24 mouse cellular contexts compared by ENCODE assay signal in the genomic region with DNA sequence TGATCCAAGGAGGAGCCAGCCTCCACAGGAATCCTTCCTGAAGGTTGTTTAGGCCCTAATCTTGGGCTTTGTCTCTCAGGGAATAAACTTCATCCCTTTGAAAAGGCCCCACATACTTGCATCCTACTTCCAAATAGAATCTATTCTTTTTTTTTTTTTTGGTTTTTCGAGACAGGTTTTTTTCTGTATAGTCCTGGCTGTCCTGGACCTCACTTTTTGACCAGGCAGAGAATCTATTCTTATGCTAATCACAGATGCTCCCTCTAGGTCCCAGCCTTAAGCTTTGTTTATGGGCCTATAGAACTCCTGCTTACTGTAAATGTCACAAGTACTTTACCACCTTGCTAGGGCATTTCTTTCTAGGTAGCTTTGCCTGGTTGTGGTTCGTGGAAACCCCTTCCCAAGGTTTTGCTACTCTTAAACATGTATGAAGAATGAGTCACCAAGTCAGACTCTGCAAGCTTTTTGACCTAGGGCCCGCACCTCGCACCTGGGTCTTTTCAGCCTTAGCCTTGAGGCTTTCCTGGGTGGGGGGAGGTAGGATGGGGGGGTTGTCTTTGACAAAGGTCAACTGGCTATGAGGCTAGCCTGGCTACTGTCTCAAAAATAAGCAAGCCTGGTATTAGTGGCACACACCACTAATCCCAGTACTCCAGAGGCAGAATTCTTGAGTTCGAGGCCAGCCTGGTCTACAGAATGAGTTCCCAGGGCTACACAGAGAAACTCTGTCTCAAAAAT. TPM values are rescaled to one million over a fixed set of nuclear protein-coding genes. Genes with fewer than 3 reads are reported as not detected.
DNase-seq lines count a peak whose midpoint lies in the region; ATAC-seq and TF ChIP-seq lines count a peak whose summit lies in the region.
"Had no signal": no experiment of that assay in that cellular context is flagged by ENCODE, and none has a peak within 500 bp of the region (broad histone marks: within the 10 kb centered on the region; RNA-seq: fewer than 3 reads in every experiment).

No protein-coding gene starts in this region.

- 89% methylated on average over 5 of the region's 5 CpGs for WGBS in intestine, embryonic 15.5 days
- WGBS in midbrain, postnatal 0 days: 89% methylated on average over 5 of the region's 5 CpGs

- in situ Hi-C loops in ES-E14 (cut with MboI; ENCODE audit: low sequenced_read_pairs in 2 of 2, unreplicated experiment in 2 of 2): no loop called here

- H3K9me3 ChIP-seq in ES-Bruce4 (replicated peaks; ENCODE audit: control insufficient read depth, insufficient read depth, low read length, poor library complexity, severe bottlenecking): peaks cover 29% of the 10 kb centered on the region
- peaks cover 7% of the 10 kb centered on the region for H3K9me3 ChIP-seq in ES-E14 (ENCODE audit: control insufficient read depth, insufficient read depth, low read depth, low read length)
- H3K9me3 ChIP-seq in intestine, embryonic 15.5 days: no peaks in the 10 kb centered on the region
- H3K9me3 ChIP-seq in midbrain, postnatal 0 days (ENCODE audit: low read length): no peaks in the 10 kb centered on the region
- H3K9me3 ChIP-seq: embryonic facial prominence, embryonic 13.5 days; embryonic facial prominence, embryonic 15.5 days; forebrain, embryonic 10.5 days; forebrain, embryonic 12.5 days had no signal

- no peaks in the 10 kb centered on the region for H3K36me3 ChIP-seq in ES-Bruce4 (ENCODE audit: control insufficient read depth, insufficient read depth, low read length, poor library complexity, severe bottlenecking)
- H3K36me3 ChIP-seq in ES-E14 (ENCODE audit: control insufficient read depth, insufficient read depth, low read length, poor library complexity, severe bottlenecking): no peaks in the 10 kb centered on the region
- no peaks in the 10 kb centered on the region for H3K36me3 ChIP-seq in intestine, embryonic 15.5 days
- no peaks in the 10 kb centered on the region for H3K36me3 ChIP-seq in midbrain, postnatal 0 days (ENCODE audit: insufficient read depth, low read length)
- H3K36me3 ChIP-seq: embryonic facial prominence, embryonic 13.5 days; embryonic facial prominence, embryonic 15.5 days; forebrain, embryonic 10.5 days; forebrain, embryonic 12.5 days had no signal

- DNase-seq in ES-E14 (ENCODE audit: low read depth, low spot score) (no peak), ZHBTc4 (ENCODE audit: low read depth, low spot score) (peak; percentile 84)
- no peak for DNase-seq in left cerebral cortex, postnatal 4 days
- no peak for DNase-seq in midbrain, postnatal 0 days (ENCODE audit: low spot score)
- DNase-seq: adrenal gland, adult 2 months; adrenal gland, postnatal 10 days; adrenal gland, postnatal 25 days; B cell, adult 2 months; cerebellum, adult 11-12 months; cerebellum, adult 2 months; cerebellum, adult 9-10 months; cerebellum, postnatal 14 days; cerebellum, postnatal 36 days; embryo, embryonic 11 days had no signal

- TF ChIP-seq CTCF in ES-Bruce4 (IDR thresholded peaks at IDR 0.05; ENCODE audit: low read depth, low read length): no peak
- TF ChIP-seq CTCF in midbrain, postnatal 0 days (IDR thresholded peaks at IDR 0.05): no peak

- peak overlapping the region; percentile 99 for H3K27ac ChIP-seq in ES-Bruce4 (ENCODE audit: insufficient read depth, low read length)
- H3K27ac ChIP-seq in ES-E14 (ENCODE audit: insufficient read depth, low read depth, low read length, poor library complexity, severe bottlenecking): peak overlapping the region; percentile 92; the same call in 1 of the 2 replicates
- no peak overlapping the region for H3K27ac ChIP-seq in intestine, embryonic 15.5 days
- no peak overlapping the region for H3K27ac ChIP-seq in midbrain, postnatal 0 days (ENCODE audit: low read depth, low read length)
- H3K27ac ChIP-seq: embryonic facial prominence, embryonic 13.5 days; embryonic facial prominence, embryonic 15.5 days; forebrain, embryonic 10.5 days; forebrain, embryonic 12.5 days had no signal

- no peak for ATAC-seq in intestine, embryonic 15.5 days
- ATAC-seq in midbrain, postnatal 0 days (ENCODE audit: low FRiP score): no peak
- ATAC-seq: forebrain, embryonic 14.5 days; forebrain, embryonic 16.5 days had no signal

- H3K27me3 ChIP-seq in ES-Bruce4 (ENCODE audit: control insufficient read depth, insufficient read depth, low read length, poor library complexity, severe bottlenecking): no peaks in the 10 kb centered on the region
- no peaks in the 10 kb centered on the region for H3K27me3 ChIP-seq in intestine, embryonic 15.5 days (replicated peaks)
- no peaks in the 10 kb centered on the region for H3K27me3 ChIP-seq in midbrain, postnatal 0 days (ENCODE audit: insufficient read depth, low read length)
- H3K27me3 ChIP-seq: CH12.LX; embryonic facial prominence, embryonic 13.5 days; embryonic facial prominence, embryonic 15.5 days; forebrain, embryonic 12.5 days had no signal

- H3K4me3 ChIP-seq in ES-Bruce4 (ENCODE audit: low read depth, low read length) (no peak overlapping the region), ES-E14 (ENCODE audit: insufficient read depth in 1 of 2, low read depth in 1 of 2, low read length in 2 of 2, poor library complexity in 1 of 2, severe bottlenecking in 1 of 2) (no peak overlapping the region)
- H3K4me3 ChIP-seq in intestine, embryonic 15.5 days (replicated peaks): no peak overlapping the region
- H3K4me3 ChIP-seq in midbrain, postnatal 0 days (ENCODE audit: low read depth, low read length): no peak overlapping the region
- H3K4me3 ChIP-seq: embryonic facial prominence, embryonic 13.5 days; embryonic facial prominence, embryonic 15.5 days; erythroblast, embryonic 14.5 days; forebrain, embryonic 10.5 days; forebrain, embryonic 12.5 days had no signal

- H3K9ac ChIP-seq in ES-Bruce4 (ENCODE audit: low read depth, poor library complexity, severe bottlenecking) (no peak overlapping the region; the same call in 1 of the 2 replicates), ES-E14 (ENCODE audit: insufficient read depth, low read depth, low read length, poor library complexity, severe bottlenecking) (no peak overlapping the region)
- no peak overlapping the region for H3K9ac ChIP-seq in intestine, embryonic 15.5 days
- H3K9ac ChIP-seq in midbrain, postnatal 0 days (replicated peaks; ENCODE audit: low read length, poor library complexity, severe bottlenecking): no peak overlapping the region
- H3K9ac ChIP-seq: embryonic facial prominence, embryonic 13.5 days; embryonic facial prominence, embryonic 15.5 days; forebrain, embryonic 12.5 days had no signal

- TF ChIP-seq POLR2A in ES-Bruce4 (IDR thresholded peaks at IDR 0.05; ENCODE audit: insufficient read depth, low read length): no peak

- no peak overlapping the region for H3K4me2 ChIP-seq in intestine, embryonic 15.5 days (replicated peaks)
- no peak overlapping the region for H3K4me2 ChIP-seq in midbrain, postnatal 0 days (ENCODE audit: low read depth, low read length, poor library complexity, severe bottlenecking)
- H3K4me2 ChIP-seq: embryonic facial prominence, embryonic 13.5 days; embryonic facial prominence, embryonic 15.5 days; forebrain, embryonic 12.5 days had no signal

- TF ChIP-seq EP300 in ES-Bruce4 (IDR thresholded peaks at IDR 0.05; ENCODE audit: insufficient read depth, low read depth, low read length): peak; percentile 93

- intact Hi-C loops in left cerebral cortex, postnatal 4 days (cut with DNase I): no loop called here

- H3K4me1 ChIP-seq in ES-Bruce4 (ENCODE audit: control insufficient read depth, insufficient read depth, low read length) (peaks cover 8% of the 10 kb centered on the region), ES-E14 (ENCODE audit: control insufficient read depth in 2 of 2, insufficient read depth in 2 of 2, low read length in 2 of 2, poor library complexity in 1 of 2) (peaks cover 2 to 22% of the 10 kb centered on the region in 2 experiments; a peak in 3 of 4 replicates)
- H3K4me1 ChIP-seq in intestine, embryonic 15.5 days (replicated peaks): peaks cover 10% of the 10 kb centered on the region
- no peaks in the 10 kb centered on the region for H3K4me1 ChIP-seq in midbrain, postnatal 0 days (ENCODE audit: insufficient read depth, low read length)
- H3K4me1 ChIP-seq: forebrain, embryonic 12.5 days had no signal

TF ChIP-seq in ES-E14, 5 proteins besides CTCF, POLR2A, EP300 and RAD21:
- TF ChIP-seq CHD2 (IDR thresholded peaks at IDR 0.05; ENCODE audit: low read depth, low read length): 0 out of 2 replicates have a peak, but pooled peaks have one; percentile 16
- no peak for TF ChIP-seq ZC3H11A (IDR thresholded peaks at IDR 0.05; ENCODE audit: borderline replicate concordance, low read depth, low read length)
- TF ChIP-seq ZNF384 (IDR thresholded peaks at IDR 0.05; ENCODE audit: low read depth, low read length): peak; percentile 93
- no peak for TF ChIP-seq MAFK (IDR thresholded peaks at IDR 0.05; ENCODE audit: insufficient read depth, low read depth, low read length)
- TF ChIP-seq HCFC1 (IDR thresholded peaks at IDR 0.05; ENCODE audit: borderline replicate concordance, insufficient read depth, low read length): no peak

RNA-seq across cellular contexts. Expression of a gene that starts 46.3 kb away (rescaled TPM):
- polyA plus RNA-seq in ES-Bruce4 (2011; ENCODE audit: insufficient read depth, insufficient read length, low read depth, missing spikeins): 9.0 and 10.9 TPM in 2 replicates
- 9.5 and 10.8 TPM in 2 replicates for total RNA-seq in ES-E14 (2012; rRNA removed)
- 10.2 and 11.9 TPM in 2 replicates for polyA plus RNA-seq in intestine, embryonic 15.5 days (2015; fragmentation: Nextera tagmentation; extraction: Ambion mirVana)
- 10 to 100 TPM; 29.6 to 33.5 TPM for total RNA-seq in left cerebral cortex, postnatal 4 days (2021)
- total RNA-seq in midbrain, postnatal 0 days (2014; rRNA removed): 34.2 and 35.3 TPM in 2 replicates
- 12.6 and 13.9 TPM in 2 replicates for polyA plus RNA-seq in midbrain, postnatal 0 days (2015; fragmentation: Nextera tagmentation; extraction: Ambion mirVana)

Comparison
In these comparisons a context has a peak if more than half of its experiments do, and no peak if none do; other contexts are left out.
1. H3K27ac ChIP-seq: peak in ES-Bruce4 (single experiment) and ES-E14 (single experiment); none in intestine, embryonic 15.5 days (single experiment) and midbrain, postnatal 0 days (single experiment).